Mouse (Mus musculus): Measurements from ENCODE around the gene Bcas3. TPM values are rescaled to one million over a fixed set of nuclear protein-coding genes. Genes with fewer than 3 reads are reported as not detected.

Gene Bcas3
- total RNA-seq, 2 experiments from 2014 or later, result 19.8 to 22.1 TPM

DNA sequence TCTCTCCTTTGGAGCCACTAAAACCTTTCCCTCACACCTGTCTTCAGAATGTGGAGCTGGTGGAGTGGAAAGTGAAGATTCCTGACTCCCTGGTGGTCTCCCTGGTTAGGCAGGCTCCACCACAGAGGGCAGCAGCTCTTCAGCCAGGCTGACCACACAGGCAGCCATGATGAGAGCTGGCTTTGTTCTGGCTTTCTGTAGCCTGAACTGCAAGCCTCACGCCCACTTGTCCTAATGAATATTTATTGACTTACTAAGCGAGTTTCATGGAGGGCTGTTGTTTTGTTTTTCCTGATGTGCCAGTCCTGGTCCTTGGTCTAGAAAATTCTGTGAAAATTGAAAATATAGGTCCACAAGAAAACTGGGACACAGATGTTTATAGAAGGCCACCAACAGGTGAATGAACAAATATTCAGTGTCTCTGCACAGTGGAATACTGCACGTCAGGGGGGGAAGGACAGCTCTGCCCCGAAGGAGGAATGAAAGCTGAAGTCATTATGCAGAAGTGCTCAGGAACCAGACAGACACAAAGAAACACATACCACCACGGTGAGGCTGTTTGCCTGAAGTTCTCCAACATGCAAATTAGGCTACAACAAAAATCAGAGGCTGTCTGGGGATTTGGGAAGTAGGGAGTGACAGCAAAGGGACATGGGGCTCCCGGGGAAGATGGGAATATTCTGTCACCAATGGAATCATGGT is 505.2 kb downstream of the Bcas3 start:
- ATAC-seq (replicated peaks; ENCODE audit: poor library complexity), result no peak

DNA sequence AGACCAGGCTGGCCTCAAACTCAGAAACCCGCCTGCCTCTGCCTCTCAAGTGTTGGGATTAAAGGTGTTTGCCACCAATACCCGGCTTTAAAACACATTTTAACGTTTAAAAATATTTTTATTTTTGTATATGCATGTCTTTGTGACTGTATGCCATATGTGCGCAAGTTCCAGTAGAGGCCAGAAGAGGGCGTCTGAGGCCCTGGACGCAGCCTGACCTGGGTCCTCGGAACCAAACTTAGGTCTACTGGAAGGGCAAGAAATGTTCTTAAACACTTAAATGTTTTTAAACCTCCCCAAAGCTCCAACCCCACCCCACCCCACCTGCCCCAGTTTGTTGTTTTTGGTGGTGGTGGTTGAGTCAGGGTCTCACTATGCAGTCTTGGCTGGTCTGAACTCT is 511.4 kb downstream of the Bcas3 start:
- no peak for ATAC-seq (replicated peaks; ENCODE audit: poor library complexity)

Other genes starting within 250 kb of the Bcas3 start
- 12.6 and 14.6 TPM in 2 replicates for gene Usp32, start 213.0 kb upstream of the Bcas3 start, total RNA-seq (2015)
- gene Usp32, start 213.0 kb upstream of the Bcas3 start, total RNA-seq (2017), result 11.1 and 23.8 TPM in 2 replicates
- not detected in 2 replicates for gene 1700125H20Rik, start 182.8 kb upstream of the Bcas3 start, total RNA-seq (2015)
- gene 1700125H20Rik, start 182.8 kb upstream of the Bcas3 start, total RNA-seq (2017), result not detected in 2 replicates
- 33.2 and 34.1 TPM in 2 replicates for gene Appbp2, start 118.0 kb upstream of the Bcas3 start, total RNA-seq (2015)
- 21.3 and 26.2 TPM in 2 replicates for gene Appbp2, start 118.0 kb upstream of the Bcas3 start, total RNA-seq (2017)
- gene Ppm1d, start 41.9 kb upstream of the Bcas3 start, total RNA-seq (2015), result 27.7 and 31.8 TPM in 2 replicates
- 12.4 and 13.4 TPM in 2 replicates for gene Ppm1d, start 41.9 kb upstream of the Bcas3 start, total RNA-seq (2017)